Mouse (Mus musculus) midbrain, embryonic 11.5 days (tissue): ENCODE measurements at regions not wholly inside any gene's neighbourhood (a gene's known extent, or its start where the extent isn't known, plus 50 kb on each side); places are given as distances from the start of the nearest gene placed in this dataset.
"Not testable (repeated sequence)": the region's sequence is repeated elsewhere in the genome, so short reads cannot be mapped to it uniquely, and the experiment has no call there.

Source experiments
- ATAC-seq: fragments of 200-750 bp; cut with Nextera tagmentation; 2 replicates; pipeline ENCODE4 v1.8.0; 2017; ENCODE audit warnings: moderate TSS enrichment, moderate library complexity; ENCODE audit not compliant: low FRiP score
- DNase-seq: peaks from one replicate; pipeline ENCODE4 v3.0.0; 2015; ENCODE audit warnings: low spot score; ENCODE audit errors: missing footprints
- H3K27ac ChIP-seq: fragments of 300-500 bp; sonication (generic); 2 replicates; pipeline ENCODE4 v1.5.1; 2014; ENCODE audit warnings: low read depth, low read length
- H3K27me3 ChIP-seq: fragments of 300-500 bp; sonication (generic); 2 replicates; pipeline ENCODE4 v1.6.1; 2014; ENCODE audit warnings: mild to moderate bottlenecking, low read length, moderate library complexity, mixed read lengths; ENCODE audit not compliant: control insufficient read depth, insufficient read depth
- H3K36me3 ChIP-seq: fragments of 300-500 bp; sonication (generic); 2 replicates; pipeline ENCODE4 v1.6.1; 2014; ENCODE audit warnings: mild to moderate bottlenecking, low read length, moderate library complexity, mixed read lengths; ENCODE audit not compliant: control insufficient read depth, insufficient read depth
- H3K4me1 ChIP-seq: fragments of 300-500 bp; sonication (generic); 2 replicates; pipeline ENCODE4 v1.6.1; 2014; ENCODE audit warnings: low read length; ENCODE audit not compliant: control insufficient read depth, insufficient read depth
- H3K4me2 ChIP-seq: fragments of 300-500 bp; sonication (generic); 2 replicates; pipeline ENCODE4 v1.6.1; 2014; ENCODE audit warnings: mild to moderate bottlenecking, moderate library complexity
- H3K4me3 ChIP-seq: fragments of 300-500 bp; sonication (generic); 2 replicates; pipeline ENCODE4 v1.5.1; 2014; ENCODE audit warnings: low read depth, low read length
- H3K9ac ChIP-seq: fragments of 300-500 bp; sonication (generic); 2 replicates; pipeline ENCODE4 v1.6.1; 2014; ENCODE audit warnings: low read length
- H3K9me3 ChIP-seq: fragments of 300-500 bp; sonication (generic); 2 replicates; pipeline ENCODE4 v1.6.1; 2016; ENCODE audit warnings: low read length; ENCODE audit not compliant: control insufficient read depth
- WGBS: fragments of 180-500 bp; shearing (Covaris S2); extraction: QIAGEN DNeasy Blood & Tissue Kit; methylation state at CpG from one replicate; pipeline ENCODE4 v1.1.7; 2014; 5-methylcytosine and 5-hydroxymethylcytosine counted together

DNA sequence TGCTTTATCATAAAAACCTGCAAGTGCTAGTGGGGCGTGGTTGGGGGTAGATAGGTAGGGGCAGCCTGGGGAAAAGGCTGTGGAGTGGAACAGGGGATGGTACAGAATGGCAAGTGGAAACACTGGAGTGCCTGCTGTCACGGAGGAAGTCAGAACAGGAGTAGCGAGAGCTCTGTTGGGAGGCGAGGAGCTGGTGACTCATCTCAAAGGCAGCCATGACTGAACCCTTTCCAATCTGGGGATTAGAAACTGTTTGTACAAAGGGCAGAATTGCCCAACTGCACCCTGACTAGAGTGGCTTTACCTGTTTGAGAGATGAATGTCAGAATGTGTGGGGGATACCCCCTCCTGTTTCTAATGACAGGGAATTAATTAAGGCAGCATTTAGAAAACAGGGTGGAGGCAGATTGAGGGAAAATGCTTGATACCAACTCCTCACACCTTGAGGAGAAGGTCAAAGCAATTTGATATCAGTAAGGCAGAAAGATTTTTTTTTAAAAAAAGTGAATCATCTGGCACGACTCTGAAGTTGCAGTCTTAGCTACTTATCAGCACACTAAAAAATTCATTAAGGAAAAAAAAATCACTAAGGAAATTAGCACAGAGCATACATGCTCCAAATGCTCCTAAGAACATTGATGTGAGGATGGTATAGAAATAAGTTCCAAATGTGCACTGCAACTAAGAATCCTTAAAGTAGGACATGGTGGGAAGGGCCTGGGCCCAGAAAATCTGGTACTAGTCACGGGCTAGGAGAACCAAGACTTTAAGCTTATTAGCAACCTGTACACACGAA is 54.7 kb upstream of the Usp25 start:
- Histone ChIP-seq H3K4me2 (no peak overlapping the region), H3K36me3 (no peaks in the 10 kb centered on the region), H3K27ac (no peak overlapping the region), H3K27me3 (no peaks in the 10 kb centered on the region), H3K4me3 (no peak overlapping the region), H3K9me3 (no peaks in the 10 kb centered on the region), H3K9ac (no peak overlapping the region), H3K4me1 (no peaks in the 10 kb centered on the region)
- ATAC-seq (no peak), DNase-seq (no peak)
- WGBS = 77% methylated on average over 7 of the region's 7 CpGs

GRCm38 (mm10) chr16:76957491-76957890 is 56.0 kb upstream of the Usp25 start:
- 80% methylated on average over 3 of the region's 3 CpGs for WGBS
- H3K4me2 ChIP-seq = no peak overlapping the region
- H3K9me3 ChIP-seq = no peaks in the 10 kb centered on the region
- no peak overlapping the region for H3K9ac ChIP-seq
- no peak for ATAC-seq
- H3K4me1 ChIP-seq = no peaks in the 10 kb centered on the region
- no peaks in the 10 kb centered on the region for H3K36me3 ChIP-seq
- H3K27me3 ChIP-seq = no peaks in the 10 kb centered on the region
- no peak overlapping the region for H3K27ac ChIP-seq
- DNase-seq = no peak
- no peak overlapping the region for H3K4me3 ChIP-seq

DNA sequence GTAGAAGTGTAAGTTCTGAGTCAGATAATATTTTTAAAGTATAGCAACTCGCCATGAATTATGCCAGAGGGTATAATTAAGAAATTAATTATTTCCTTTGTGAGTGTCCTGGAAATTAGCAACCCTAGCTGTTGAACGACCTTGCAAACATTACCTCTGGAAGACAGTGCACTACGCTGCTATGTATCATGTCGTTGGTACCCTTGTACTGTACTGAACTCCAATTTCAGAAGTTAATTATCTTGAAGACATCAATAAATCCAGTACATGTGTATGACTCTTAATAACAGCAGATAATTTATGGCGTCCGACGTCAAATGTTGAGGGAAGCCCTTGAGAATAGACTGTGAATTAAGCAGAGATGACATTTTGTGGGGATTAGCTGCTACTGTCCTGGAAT is 56.4 kb upstream of the Usp25 start:
- no peak overlapping the region for H3K4me3 ChIP-seq
- H3K4me2 ChIP-seq = no peak overlapping the region
- H3K27me3 ChIP-seq = no peaks in the 10 kb centered on the region
- H3K36me3 ChIP-seq = no peaks in the 10 kb centered on the region
- 90% methylated on average over 7 of the region's 7 CpGs for WGBS
- H3K9me3 ChIP-seq = no peaks in the 10 kb centered on the region
- ATAC-seq = no peak
- DNase-seq = no peak
- H3K27ac ChIP-seq = no peak overlapping the region
- no peak overlapping the region for H3K9ac ChIP-seq
- H3K4me1 ChIP-seq = no peaks in the 10 kb centered on the region

GRCm38 (mm10) chr16:76950836-76951486 is 62.5 kb upstream of the Usp25 start:
- no peaks in the 10 kb centered on the region for H3K4me1 ChIP-seq
- WGBS = 91% methylated on average over 10 of the region's 10 CpGs
- H3K27ac ChIP-seq = no peak overlapping the region
- DNase-seq = no peak
- no peak overlapping the region for H3K9ac ChIP-seq
- ATAC-seq = no peak
- no peaks in the 10 kb centered on the region for H3K27me3 ChIP-seq
- H3K36me3 ChIP-seq = no peaks in the 10 kb centered on the region
- no peak overlapping the region for H3K4me2 ChIP-seq
- no peak overlapping the region for H3K4me3 ChIP-seq
- H3K9me3 ChIP-seq = no peaks in the 10 kb centered on the region

GRCm38 (mm10) chr16:76947011-76947410 is 66.5 kb upstream of the Usp25 start:
- ATAC-seq (no peak), DNase-seq (no peak)
- Histone ChIP-seq H3K9me3 (no peaks in the 10 kb centered on the region), H3K4me3 (no peak overlapping the region), H3K27ac (no peak overlapping the region), H3K4me1 (no peaks in the 10 kb centered on the region), H3K9ac (no peak overlapping the region), H3K36me3 (no peaks in the 10 kb centered on the region), H3K27me3 (no peaks in the 10 kb centered on the region), H3K4me2 (no peak overlapping the region)
- 88% methylated on average over 5 of the region's 5 CpGs for WGBS

DNA sequence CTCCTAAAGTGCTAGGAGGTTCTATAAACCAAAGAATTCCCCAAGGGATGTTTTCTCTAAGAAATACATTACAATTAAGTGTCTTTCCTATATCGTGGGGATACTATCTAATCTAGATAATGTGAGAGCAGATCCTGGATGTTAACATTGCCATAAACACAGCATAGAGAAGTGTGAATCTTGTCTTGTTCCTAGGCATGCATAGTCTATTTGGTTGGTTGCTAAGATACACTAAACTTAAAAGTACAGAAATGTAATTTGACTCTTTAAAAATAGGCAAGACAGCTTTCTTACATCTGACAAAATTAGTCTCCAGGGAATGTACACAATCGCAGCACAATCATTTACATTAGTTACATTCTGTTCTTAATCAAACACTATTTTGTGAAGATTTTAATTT is 75.4 kb upstream of the Usp25 start:
- H3K36me3 ChIP-seq = no peaks in the 10 kb centered on the region
- H3K4me3 ChIP-seq = no peak overlapping the region
- DNase-seq = no peak
- no peak overlapping the region for H3K27ac ChIP-seq
- ATAC-seq = no peak
- H3K4me1 ChIP-seq = no peaks in the 10 kb centered on the region
- no peaks in the 10 kb centered on the region; the same call in 1 of the 2 replicates for H3K9me3 ChIP-seq
- H3K27me3 ChIP-seq = no peaks in the 10 kb centered on the region
- 88% methylated on average over 2 of the region's 2 CpGs for WGBS
- H3K9ac ChIP-seq = no peak overlapping the region
- no peak overlapping the region for H3K4me2 ChIP-seq

DNA sequence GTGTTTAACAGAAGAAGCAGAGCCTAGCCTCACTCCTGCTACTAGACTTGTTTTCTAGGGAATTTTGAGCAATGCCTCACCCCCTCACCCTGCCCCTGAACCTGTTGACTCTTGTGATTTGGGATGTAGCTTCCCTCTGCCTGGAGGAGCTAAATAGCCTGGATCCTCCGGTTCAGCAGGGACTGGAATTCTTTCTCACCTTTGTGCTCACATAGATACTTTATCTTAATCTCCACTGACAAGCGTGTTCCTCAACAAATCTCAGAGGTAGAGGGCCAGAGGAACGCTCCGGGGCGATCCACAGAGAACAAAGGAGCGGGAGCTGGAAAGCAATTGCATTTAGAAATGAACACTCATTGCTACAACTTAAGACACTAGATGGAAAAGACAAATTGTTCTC is 85.6 kb upstream of the Usp25 start:
- no peak for ATAC-seq
- no peak overlapping the region for H3K4me3 ChIP-seq
- no peaks in the 10 kb centered on the region for H3K4me1 ChIP-seq
- no peak overlapping the region for H3K9ac ChIP-seq
- 80% methylated on average over 6 of the region's 6 CpGs for WGBS
- H3K4me2 ChIP-seq = no peak overlapping the region
- H3K36me3 ChIP-seq = no peaks in the 10 kb centered on the region
- DNase-seq = no peak
- H3K27ac ChIP-seq = no peak overlapping the region
- no peaks in the 10 kb centered on the region for H3K27me3 ChIP-seq
- no peaks in the 10 kb centered on the region for H3K9me3 ChIP-seq

DNA sequence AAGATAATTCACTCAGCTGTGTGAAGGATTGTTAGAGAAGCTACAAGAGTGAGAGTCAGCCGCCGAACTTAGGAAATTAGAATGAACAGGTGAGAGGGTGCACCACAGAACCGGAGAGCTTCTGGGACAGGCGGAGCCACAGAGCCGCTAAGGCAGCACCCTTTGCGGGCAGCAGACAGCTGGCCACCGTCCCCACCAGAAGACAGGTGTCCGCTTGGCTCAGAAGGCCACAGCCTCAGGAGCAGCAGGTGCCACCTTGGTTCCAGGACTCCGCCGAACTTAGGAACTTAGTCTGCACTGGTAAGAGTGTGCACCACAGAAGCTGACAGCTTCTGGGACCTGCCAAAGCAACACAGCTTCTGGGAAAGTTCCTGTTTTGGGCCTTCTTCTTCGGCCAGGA is 93.4 kb upstream of the Usp25 start:
- not testable (repeated sequence) for H3K9ac ChIP-seq, H3K4me2 ChIP-seq, H3K4me1 ChIP-seq, H3K9me3 ChIP-seq, H3K27me3 ChIP-seq, H3K27ac ChIP-seq, ATAC-seq, H3K4me3 ChIP-seq, DNase-seq, H3K36me3 ChIP-seq
- WGBS = 93% methylated on average over 11 of the region's 11 CpGs

DNA sequence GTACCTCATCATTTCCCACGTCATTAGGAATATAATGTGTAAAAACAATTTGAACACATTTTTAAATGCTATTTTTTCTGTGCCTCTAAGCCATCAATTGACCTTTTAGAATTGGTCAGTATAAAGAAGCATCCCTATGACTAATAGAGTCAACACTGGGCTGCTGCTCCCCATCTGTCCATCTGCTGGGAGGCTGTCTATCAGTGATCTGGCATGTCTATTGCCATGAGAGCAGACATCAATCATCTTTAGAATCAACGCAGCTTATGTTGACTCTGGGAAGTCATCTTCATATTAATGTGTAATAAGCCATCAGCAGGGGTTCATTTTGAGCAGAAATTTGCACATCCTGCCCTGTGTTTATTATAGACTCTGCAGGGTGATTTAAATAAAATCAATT is 94.9 kb upstream of the Usp25 start:
- H3K9me3 ChIP-seq = no peaks in the 10 kb centered on the region
- no peaks in the 10 kb centered on the region for H3K27me3 ChIP-seq
- H3K9ac ChIP-seq = no peak overlapping the region
- 74% methylated on average over 2 of the region's 2 CpGs for WGBS
- H3K27ac ChIP-seq = no peak overlapping the region
- no peaks in the 10 kb centered on the region for H3K36me3 ChIP-seq
- no peak overlapping the region for H3K4me2 ChIP-seq
- DNase-seq = no peak
- no peaks in the 10 kb centered on the region for H3K4me1 ChIP-seq
- no peak overlapping the region for H3K4me3 ChIP-seq
- ATAC-seq = no peak
